Mouse (Mus musculus) limb, embryonic 11.5 days (tissue): Measurements from ENCODE around the gene Sdf2l1. TPM values are rescaled to one million over a fixed set of nuclear protein-coding genes. Genes with fewer than 3 reads are reported as not detected.

ENCODE experiments used
- ATAC-seq: fragments of 200-750 bp; cut with Nextera tagmentation; 2 replicates; pipeline ENCODE4 v1.8.0; 2017; ENCODE audit warnings: low read depth; ENCODE audit not compliant: insufficient number of reproducible peaks, low FRiP score, low TSS enrichment
- DNase-seq: peaks from one replicate; pipeline ENCODE4 v3.0.0-alpha.2; 2015; ENCODE audit warnings: low spot score
- H3K27ac ChIP-seq: fragments of 300-500 bp; sonication (generic); replicated peaks from 2 replicates; pipeline ENCODE4 v1.5.1; 2014; ENCODE audit warnings: low read depth, mild to moderate bottlenecking, low read length
- H3K27me3 ChIP-seq: fragments of 300-500 bp; sonication (generic); 2 replicates; pipeline ENCODE4 v1.6.1; 2014; ENCODE audit warnings: mild to moderate bottlenecking, low read length, mixed read lengths; ENCODE audit not compliant: control insufficient read depth, insufficient read depth
- H3K36me3 ChIP-seq: fragments of 300-500 bp; sonication (generic); 2 replicates; pipeline ENCODE4 v1.6.1; 2014; ENCODE audit warnings: mild to moderate bottlenecking, low read length, moderate library complexity, mixed read lengths; ENCODE audit not compliant: control insufficient read depth, insufficient read depth
- H3K4me1 ChIP-seq: fragments of 300-500 bp; sonication (generic); 2 replicates; pipeline ENCODE4 v1.6.1; 2014; ENCODE audit warnings: low read length, mixed read lengths; ENCODE audit not compliant: control insufficient read depth, insufficient read depth
- H3K4me2 ChIP-seq: fragments of 300-500 bp; sonication (generic); 2 replicates; pipeline ENCODE4 v1.6.1; 2014; ENCODE audit warnings: low read depth, mild to moderate bottlenecking, moderate library complexity; ENCODE audit not compliant: severe bottlenecking
- H3K4me3 ChIP-seq: fragments of 300-500 bp; sonication (generic); 2 replicates; pipeline ENCODE4 v1.5.1; 2014; ENCODE audit warnings: low read depth, low read length
- H3K9ac ChIP-seq: fragments of 300-500 bp; sonication (generic); 2 replicates; pipeline ENCODE4 v1.6.1; 2014; ENCODE audit warnings: mild to moderate bottlenecking, low read length
- H3K9me3 ChIP-seq: fragments of 300-500 bp; sonication (generic); 2 replicates; pipeline ENCODE4 v1.6.1; 2016; ENCODE audit warnings: low read length; ENCODE audit not compliant: control insufficient read depth
- WGBS: fragments of 180-500 bp; shearing (Covaris S2); extraction: QIAGEN DNeasy Blood & Tissue Kit; methylation state at CpG from one replicate; pipeline ENCODE4 v1.1.7; 2014; 5-methylcytosine and 5-hydroxymethylcytosine counted together
- microRNA counts: library from miRNA; unstranded; fragments of <30 nt; microRNA quantifications from one replicate; lab custom pipeline; 2016
- microRNA-seq: library from miRNA; unstranded; fragments of <30 nt; microRNA quantifications from one replicate; pipeline ENCODE4, GENCODE M21; 2016
- polyA plus RNA-seq: library from polyadenylated mRNA; unstranded; fragments of >200 nt; fragmentation: Nextera tagmentation; extraction: Ambion mirVana; gene quantifications from 2 replicates; pipeline ENCODE4 v1.2.1, GENCODE M21; 2014

The Sdf2l1 gene
- polyA plus RNA-seq, 1 experiment from 2014 or later: 65.8 TPM

GRCm38 (mm10) chr16:17082121-17082792 is 49.9 kb downstream of the Sdf2l1 start:
- Histone ChIP-seq H3K9ac (no peak overlapping the region), H3K9me3 (no peaks in the 10 kb centered on the region), H3K27ac (no peak overlapping the region), H3K4me3 (no peak overlapping the region), H3K4me1 (no peaks in the 10 kb centered on the region), H3K27me3 (no peaks in the 10 kb centered on the region), H3K36me3 (peaks cover 14% of the 10 kb centered on the region), H3K4me2 (no peak overlapping the region)
- ATAC-seq (no peak), DNase-seq (no peak)
- 92% methylated on average over 6 of the region's 6 CpGs for WGBS

MicroRNAs encoded within 50 kb of the gene (microRNA counts, 519-probe panel; counts per million panel counts)
- microRNA mmu-miR-130b (lab: Ali Mortazavi, UCI) (5,883 counts per million, percentile 94 among the panel's probes with 10 or more counts), microRNA mmu-miR-301b (lab: Ali Mortazavi, UCI) (3,033 counts per million, percentile 35 among the panel's probes with 10 or more counts)

Small RNA genes lying within 50 kb of the gene (microRNA-seq; reads per million reads assigned to microRNA genes)
- gene Mir130b: 9,767 reads per million, percentile 95 among the genes with 10 or more reads in this experiment
- 157 reads per million, percentile 55 among the genes with 10 or more reads in this experiment for gene Mir301b

Other genes starting within 250 kb of the Sdf2l1 start
- 26.5 and 31.0 TPM in 2 replicates for gene Ppm1f, start 235.9 kb downstream of the Sdf2l1 start, polyA plus RNA-seq
- 171 and 172 TPM in 2 replicates for gene Mapk1, start 149.0 kb downstream of the Sdf2l1 start, polyA plus RNA-seq
- 99.5 and 109 TPM in 2 replicates for gene Ypel1, start 62.7 kb downstream of the Sdf2l1 start, polyA plus RNA-seq
- gene Ppil2, start 21.1 kb downstream of the Sdf2l1 start, polyA plus RNA-seq: 146 and 150 TPM in 2 replicates
- 154 and 174 TPM in 2 replicates for gene 2610318N02Rik, start 7.2 kb downstream of the Sdf2l1 start, polyA plus RNA-seq
- gene Ydjc, start 12.2 kb upstream of the Sdf2l1 start, polyA plus RNA-seq: 3.6 and 4.8 TPM in 2 replicates
- 0.40 and 0.58 TPM in 2 replicates for gene Ccdc116, start 14.8 kb upstream of the Sdf2l1 start, polyA plus RNA-seq
- 430 and 433 TPM in 2 replicates for gene Ube2l3, start 70.3 kb upstream of the Sdf2l1 start, polyA plus RNA-seq
- 0.37 and 0.44 TPM in 2 replicates for gene Rimbp3, start 76.2 kb upstream of the Sdf2l1 start, polyA plus RNA-seq
- 9.8 and 10.6 TPM in 2 replicates for gene Hic2, start 101.2 kb upstream of the Sdf2l1 start, polyA plus RNA-seq
- gene Tmem191c, start 143.7 kb upstream of the Sdf2l1 start, polyA plus RNA-seq: 4.5 and 7.6 TPM in 2 replicates
- gene Serpind1, start 199.0 kb upstream of the Sdf2l1 start, polyA plus RNA-seq: 0.12 and 0.35 TPM in 2 replicates